Mouse (Mus musculus) testis, adult 2 months (tissue): ENCODE data around the gene Bspry.

Experiments used
- CTCF ChIP-seq: fragments of 200-500 bp; IDR thresholded peaks from 2 replicates; pipeline ENCODE4 v1.5.1; 2012; ENCODE audit warnings: low read depth, mild to moderate bottlenecking, inconsistent platforms, low read length, moderate library complexity; ENCODE audit not compliant: control insufficient read depth, insufficient read depth, insufficient replicate concordance
- POLR2A ChIP-seq: fragments of 200-500 bp; IDR thresholded peaks from 2 replicates; pipeline ENCODE4 v1.6.1; 2012; ENCODE audit warnings: low read depth, mild to moderate bottlenecking, inconsistent platforms, low read length, moderate library complexity; ENCODE audit not compliant: control insufficient read depth

DNA sequence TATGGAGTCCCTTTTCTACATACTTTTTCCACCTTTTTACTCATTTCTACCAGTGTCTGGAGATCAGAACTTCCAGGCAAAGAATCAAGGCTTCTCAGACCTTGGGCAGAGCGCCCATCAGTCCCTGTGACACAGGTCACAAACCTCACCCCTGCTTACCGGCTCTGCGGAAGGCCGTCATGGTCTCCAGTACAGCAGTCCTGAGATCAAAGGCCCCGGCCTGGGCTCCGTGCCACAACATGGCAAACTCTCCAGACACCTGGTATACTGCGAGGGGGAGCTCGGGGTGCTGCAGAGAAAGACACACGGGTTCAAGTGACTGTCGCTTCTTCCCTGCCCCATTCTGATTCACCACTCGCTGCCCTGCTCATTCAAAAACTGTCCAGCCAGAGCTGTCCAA, 30.1 kb downstream of the Bspry start:
- no peak for TF ChIP-seq POLR2A
- TF ChIP-seq CTCF = no peak
